Mouse (Mus musculus) embryonic facial prominence, embryonic 10.5 days (tissue): Measurements from ENCODE around the gene Tecpr2. TPM values are rescaled to one million over a fixed set of nuclear protein-coding genes. Genes with fewer than 3 reads are reported as not detected.

ENCODE experiments used
- DNase-seq: peaks from one replicate; pipeline ENCODE4 v3.0.0-alpha.2; 2017; ENCODE audit warnings: low spot score
- H3K27ac ChIP-seq: fragments of 300-500 bp; sonication (generic); replicated peaks from 2 replicates; pipeline ENCODE4 v1.5.1; 2016; ENCODE audit warnings: mild to moderate bottlenecking
- H3K27me3 ChIP-seq: fragments of 300-500 bp; sonication (generic); replicated peaks from 2 replicates; pipeline ENCODE4 v1.6.1; 2016; ENCODE audit warnings: low read depth, mild to moderate bottlenecking; ENCODE audit not compliant: poor library complexity, severe bottlenecking
- H3K36me3 ChIP-seq: fragments of 300-500 bp; sonication (generic); replicated peaks from 2 replicates; pipeline ENCODE4 v1.6.1; 2016; ENCODE audit warnings: mild to moderate bottlenecking, moderate library complexity
- H3K4me1 ChIP-seq: fragments of 300-500 bp; sonication (generic); 2 replicates; pipeline ENCODE4 v1.6.1; 2016
- H3K4me3 ChIP-seq: fragments of 300-500 bp; sonication (generic); 2 replicates; pipeline ENCODE4 v1.5.1; 2016; ENCODE audit warnings: mild to moderate bottlenecking, moderate library complexity
- H3K9me3 ChIP-seq: fragments of 300-500 bp; sonication (generic); 2 replicates; pipeline ENCODE4 v1.6.1; 2016; ENCODE audit warnings: mild to moderate bottlenecking
- WGBS: fragments of 180-500 bp; shearing (Covaris S2); methylation state at CpG from one replicate; pipeline ENCODE4 v1.1.7; 2016; 5-methylcytosine and 5-hydroxymethylcytosine counted together
- polyA plus RNA-seq: library from polyadenylated mRNA; unstranded; fragments of >200 nt; fragmentation: Nextera tagmentation; extraction: Ambion mirVana; gene quantifications from 2 replicates; pipeline ENCODE4 v1.2.1, GENCODE M21; 2016

Gene Tecpr2
- polyA plus RNA-seq, 1 experiment from 2014 or later = 6.2 TPM

DNA sequence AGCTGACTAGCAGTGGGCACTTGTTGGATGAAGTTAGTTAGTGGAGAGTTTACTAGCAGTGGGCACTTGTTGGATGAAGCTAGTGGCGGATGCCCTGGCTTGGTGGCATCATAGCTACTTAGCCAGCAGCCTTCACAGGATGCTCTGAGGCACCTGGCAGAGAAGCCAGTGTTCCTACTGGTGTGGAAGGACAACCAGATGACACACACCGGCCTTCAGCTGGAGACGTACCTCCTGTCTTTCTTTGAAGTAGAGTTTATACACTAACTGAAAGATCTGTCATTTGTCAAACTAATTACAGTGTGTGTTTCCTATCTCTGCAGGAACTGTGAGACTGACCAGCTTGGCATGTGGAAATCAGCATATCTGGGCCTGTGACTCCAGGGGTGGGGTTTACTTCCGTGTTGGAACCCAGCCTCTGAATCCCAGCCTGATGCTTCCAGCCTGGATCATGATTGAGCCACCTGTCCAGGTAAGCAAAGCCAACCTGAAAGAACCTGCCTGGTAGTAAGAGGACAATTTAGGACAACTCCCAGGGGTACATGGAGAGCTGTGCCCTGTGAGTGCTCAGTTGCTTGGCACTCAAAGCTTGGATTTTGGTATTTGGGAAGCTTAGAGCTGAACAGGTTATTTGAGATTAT, 65.4 kb downstream of the Tecpr2 start:
- Histone ChIP-seq H3K27ac (no peak overlapping the region), H3K36me3 (peaks cover 36% of the 10 kb centered on the region), H3K27me3 (no peaks in the 10 kb centered on the region), H3K4me3 (no peak overlapping the region), H3K9me3 (no peaks in the 10 kb centered on the region), H3K4me1 (no peaks in the 10 kb centered on the region)
- DNase-seq = no peak
- WGBS = 89% methylated on average over 4 of the region's 4 CpGs

DNA sequence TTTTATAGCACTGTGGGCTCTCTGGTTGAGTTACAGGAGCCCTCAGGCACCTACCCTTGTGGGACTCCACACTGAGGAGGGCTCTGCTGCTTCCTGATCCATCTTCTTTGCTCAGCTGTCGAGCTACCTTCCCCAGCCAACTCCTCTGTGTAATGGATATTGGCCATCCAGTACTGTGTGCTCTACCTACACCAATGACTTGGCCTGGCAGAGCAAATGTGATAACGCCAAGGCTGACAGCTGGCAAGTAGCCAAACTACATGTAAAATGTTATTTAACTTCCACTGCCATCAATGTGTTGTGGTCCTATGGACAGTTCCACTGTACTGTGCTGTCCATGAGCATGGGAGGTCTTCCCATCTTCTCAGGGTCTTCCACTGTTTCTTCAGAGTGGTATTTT, 72.9 kb downstream of the Tecpr2 start:
- no peak overlapping the region for H3K27ac ChIP-seq
- no peaks in the 10 kb centered on the region for H3K27me3 ChIP-seq
- no peak for DNase-seq
- no peaks in the 10 kb centered on the region for H3K9me3 ChIP-seq
- peaks cover 4% of the 10 kb centered on the region; the same call in 1 of the 2 replicates for H3K4me1 ChIP-seq
- no peak overlapping the region for H3K4me3 ChIP-seq
- H3K36me3 ChIP-seq = peaks cover 36% of the 10 kb centered on the region
- 90% methylated on average over 2 of the region's 2 CpGs for WGBS

DNA sequence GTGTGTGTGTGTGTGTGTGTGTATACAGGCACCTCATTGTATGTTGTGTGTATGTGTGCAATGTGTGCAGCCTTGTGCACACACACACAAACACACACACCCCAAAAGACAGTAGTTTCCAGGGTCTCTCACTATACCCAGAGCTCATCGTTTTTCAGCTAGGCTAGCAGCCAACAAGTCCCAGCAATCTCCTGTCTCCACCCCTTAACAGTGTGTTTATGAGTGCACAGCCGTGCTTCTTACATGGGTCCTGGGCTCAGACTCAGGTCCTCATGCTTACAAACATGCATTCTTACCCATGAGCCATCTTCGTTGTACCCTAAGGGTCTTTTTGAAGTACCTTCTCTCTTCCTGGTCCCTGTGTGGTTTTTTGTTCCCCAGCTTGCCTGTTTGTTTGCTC, 76.4 kb downstream of the Tecpr2 start:
- WGBS = 70% methylated on average over 3 of the region's 3 CpGs
- H3K4me3 ChIP-seq = no peak overlapping the region

DNA sequence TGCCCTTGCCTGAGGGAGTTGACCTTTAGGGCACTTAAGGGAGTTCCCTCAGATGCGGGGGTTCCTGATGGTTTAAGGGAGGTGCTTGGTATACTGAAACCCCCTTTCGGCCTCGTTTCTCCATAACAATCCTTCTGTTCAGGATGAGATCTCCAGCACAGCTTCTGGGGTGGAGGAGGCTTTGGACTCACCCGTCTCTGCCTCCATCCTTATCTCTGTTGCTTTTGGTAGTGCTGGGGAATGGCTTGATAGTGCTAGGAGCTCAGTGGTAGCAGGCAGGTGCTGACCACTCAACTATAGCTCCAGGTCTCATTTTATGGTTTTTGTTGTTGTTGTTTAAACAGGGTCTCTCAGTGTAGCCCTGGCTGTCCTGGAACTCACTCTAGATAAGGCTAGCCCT, 77.0 kb downstream of the Tecpr2 start:
- Histone ChIP-seq H3K36me3 (peaks cover 50% of the 10 kb centered on the region), H3K9me3 (no peaks in the 10 kb centered on the region), H3K4me1 (peaks cover 4% of the 10 kb centered on the region; the same call in 1 of the 2 replicates), H3K27ac (no peak overlapping the region), H3K27me3 (no peaks in the 10 kb centered on the region), H3K4me3 (no peak overlapping the region)
- DNase-seq = no peak
- WGBS = 70% methylated on average over 4 of the region's 4 CpGs

More for the DNA sequence above, 76.4 kb downstream of the Tecpr2 start:
- Histone ChIP-seq H3K36me3 (peaks cover 49% of the 10 kb centered on the region), H3K9me3 (no peaks in the 10 kb centered on the region), H3K27ac (no peak overlapping the region), H3K27me3 (no peaks in the 10 kb centered on the region), H3K4me1 (peaks cover 4% of the 10 kb centered on the region; the same call in 1 of the 2 replicates)
- no peak for DNase-seq

DNA sequence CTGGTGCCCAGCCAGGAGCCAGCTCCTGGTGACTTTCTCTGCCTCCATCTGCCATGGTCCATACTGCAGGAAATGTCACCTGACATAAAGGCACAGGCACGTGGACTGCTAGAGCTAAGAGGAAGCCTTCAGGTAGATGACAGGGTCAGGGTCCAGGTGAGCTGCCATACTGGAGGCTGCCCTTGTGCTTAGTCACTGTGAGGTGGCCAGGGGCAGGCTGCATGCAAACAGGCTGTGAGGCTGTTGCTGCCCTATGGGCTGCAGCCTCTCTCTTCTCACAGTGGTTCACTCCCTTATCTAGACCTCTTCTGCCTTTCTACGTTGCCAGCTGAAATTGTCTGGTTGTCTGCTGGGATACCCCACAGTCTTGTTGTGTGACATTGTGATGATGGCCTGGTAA, 78.1 kb downstream of the Tecpr2 start:
- Histone ChIP-seq H3K27ac (no peak overlapping the region), H3K4me1 (peaks cover 4% of the 10 kb centered on the region; the same call in 1 of the 2 replicates), H3K9me3 (no peaks in the 10 kb centered on the region), H3K27me3 (no peaks in the 10 kb centered on the region), H3K4me3 (no peak overlapping the region), H3K36me3 (peaks cover 49% of the 10 kb centered on the region)
- DNase-seq = no peak
- WGBS = 91% methylated on average over 2 of the region's 2 CpGs

DNA sequence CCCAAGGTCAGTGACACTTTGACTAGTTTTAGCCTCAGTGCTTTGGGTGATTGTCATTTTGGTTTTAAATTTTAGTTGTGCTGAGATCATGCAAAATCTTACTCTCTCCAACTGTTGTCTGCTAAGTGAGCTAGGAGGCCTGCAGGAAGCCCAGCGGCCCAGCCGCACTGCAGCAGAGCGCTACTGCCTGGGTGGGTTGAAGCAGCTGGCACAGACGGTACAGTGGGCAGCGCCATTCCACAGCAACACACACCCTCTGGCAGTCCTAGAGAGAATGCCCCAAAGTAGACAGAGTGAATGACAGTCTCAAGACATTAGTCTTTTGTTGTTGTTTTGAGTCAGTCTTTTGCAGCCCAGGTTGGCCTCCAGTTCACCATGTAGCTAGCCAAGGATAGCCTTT, 81.3 kb downstream of the Tecpr2 start:
- no peaks in the 10 kb centered on the region for H3K27me3 ChIP-seq
- WGBS = 95% methylated on average over 5 of the region's 5 CpGs
- H3K27ac ChIP-seq = no peak overlapping the region
- H3K4me3 ChIP-seq = no peak overlapping the region
- no peaks in the 10 kb centered on the region for H3K9me3 ChIP-seq
- peaks cover 72% of the 10 kb centered on the region for H3K36me3 ChIP-seq
- H3K4me1 ChIP-seq = peaks cover 4% of the 10 kb centered on the region; the same call in 1 of the 2 replicates
- no peak for DNase-seq

DNA sequence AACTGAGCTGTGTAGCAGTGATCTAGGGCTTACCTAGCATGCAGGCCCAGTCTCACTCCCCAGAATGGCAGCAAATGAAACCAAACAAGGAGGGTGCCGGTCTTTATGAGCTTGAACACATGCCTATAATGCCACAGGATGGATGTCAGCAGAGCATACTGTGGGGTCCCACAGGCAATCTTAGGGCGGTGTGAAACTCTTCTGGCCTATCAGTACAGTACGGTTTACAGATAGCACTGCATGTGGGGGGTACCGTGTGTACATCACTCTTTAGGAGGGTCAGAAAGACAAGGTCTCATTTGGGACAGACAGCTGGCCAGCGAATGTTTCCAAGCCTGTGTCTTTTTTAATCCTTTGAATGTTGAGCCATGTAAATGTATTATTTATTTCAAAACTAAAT, 82.9 kb downstream of the Tecpr2 start:
- peaks cover 87% of the 10 kb centered on the region for H3K36me3 ChIP-seq
- no peak for DNase-seq
- no peak overlapping the region for H3K4me3 ChIP-seq
- WGBS = 92% methylated on average over 5 of the region's 5 CpGs
- H3K27ac ChIP-seq = no peak overlapping the region
- peaks cover 2% of the 10 kb centered on the region; the same call in 1 of the 2 replicates for H3K9me3 ChIP-seq
- H3K4me1 ChIP-seq = no peaks in the 10 kb centered on the region; the same call in 1 of the 2 replicates
- H3K27me3 ChIP-seq = peaks cover 6% of the 10 kb centered on the region

DNA sequence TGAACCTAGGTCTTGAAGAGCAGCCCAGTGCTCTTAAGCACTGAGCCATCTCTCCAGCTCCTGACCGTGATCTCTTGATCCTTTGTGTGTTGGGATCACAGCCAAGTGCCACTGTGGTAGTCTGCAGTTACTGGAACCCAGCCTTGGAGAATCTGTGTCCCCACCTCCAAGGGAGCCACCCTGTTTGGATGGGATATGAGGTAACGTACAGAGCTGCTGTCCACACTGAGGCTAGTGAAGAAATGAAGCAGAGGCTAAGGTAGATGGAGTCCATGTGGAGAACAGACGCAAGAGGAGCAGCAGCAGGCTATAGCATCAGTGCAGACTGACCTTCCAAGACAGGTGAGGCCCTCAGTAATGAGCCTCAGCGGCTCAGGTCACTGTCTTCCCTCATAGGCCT, 84.8 kb downstream of the Tecpr2 start:
- peaks cover 74% of the 10 kb centered on the region for H3K36me3 ChIP-seq
- peaks cover 11% of the 10 kb centered on the region for H3K4me1 ChIP-seq
- no peak overlapping the region for H3K27ac ChIP-seq
- H3K9me3 ChIP-seq = peaks cover 3% of the 10 kb centered on the region; the same call in 1 of the 2 replicates
- WGBS = 92% methylated on average over 4 of the region's 4 CpGs
- no peak overlapping the region for H3K4me3 ChIP-seq
- DNase-seq = no peak
- peaks cover 20% of the 10 kb centered on the region for H3K27me3 ChIP-seq

DNA sequence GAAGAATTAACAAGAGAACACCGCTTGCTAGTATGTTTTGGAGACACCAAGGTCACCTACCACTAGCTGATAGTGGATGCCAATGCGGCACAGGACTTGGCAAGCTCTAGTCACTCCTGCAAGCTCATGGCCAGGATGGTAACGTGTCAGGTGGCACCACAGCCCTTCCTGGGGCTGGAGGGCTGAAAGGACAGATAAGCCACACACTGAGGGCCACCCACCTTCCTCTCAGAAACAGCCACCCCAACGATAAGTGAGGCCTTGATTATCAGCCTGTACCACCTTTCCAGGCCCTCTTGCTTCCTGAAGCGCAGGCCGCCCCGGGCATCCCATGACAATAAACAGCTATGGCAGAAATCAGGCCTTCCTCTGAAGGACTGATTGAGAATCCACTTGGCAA, 85.2 kb downstream of the Tecpr2 start:
- WGBS = 89% methylated on average over 7 of the region's 7 CpGs
- peaks cover 20% of the 10 kb centered on the region for H3K27me3 ChIP-seq
- peaks cover 3% of the 10 kb centered on the region; the same call in 1 of the 2 replicates for H3K9me3 ChIP-seq
- peaks cover 13% of the 10 kb centered on the region for H3K4me1 ChIP-seq
- no peak overlapping the region for H3K27ac ChIP-seq
- peaks cover 70% of the 10 kb centered on the region for H3K36me3 ChIP-seq
- DNase-seq = no peak
- H3K4me3 ChIP-seq = no peak overlapping the region

DNA sequence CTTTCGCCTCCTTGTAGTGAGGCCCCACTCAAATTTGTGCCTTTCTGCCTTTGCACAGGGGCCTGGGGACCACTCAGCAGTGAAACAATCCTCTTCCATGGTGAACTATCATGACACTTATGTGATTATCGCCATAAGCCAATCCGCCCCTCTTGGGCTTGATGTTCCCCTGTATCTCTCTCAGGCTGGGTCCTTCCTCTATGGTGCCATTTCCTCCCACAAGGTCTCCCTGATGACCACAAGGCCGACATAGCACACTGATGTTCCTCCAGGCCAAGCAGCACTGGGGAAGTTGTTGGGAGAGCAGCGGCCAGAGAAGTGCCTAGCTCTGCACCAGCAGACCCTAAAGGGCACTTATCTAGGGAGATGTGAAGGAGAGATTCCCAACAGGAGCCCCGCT, 85.7 kb downstream of the Tecpr2 start:
- WGBS = 89% methylated on average over 6 of the region's 6 CpGs
- no peak overlapping the region for H3K27ac ChIP-seq
- DNase-seq = no peak
- H3K27me3 ChIP-seq = peaks cover 22% of the 10 kb centered on the region
- no peak overlapping the region for H3K4me3 ChIP-seq
- H3K4me1 ChIP-seq = peaks cover 16% of the 10 kb centered on the region
- H3K9me3 ChIP-seq = peaks cover 3% of the 10 kb centered on the region; the same call in 1 of the 2 replicates
- peaks cover 65% of the 10 kb centered on the region for H3K36me3 ChIP-seq

DNA sequence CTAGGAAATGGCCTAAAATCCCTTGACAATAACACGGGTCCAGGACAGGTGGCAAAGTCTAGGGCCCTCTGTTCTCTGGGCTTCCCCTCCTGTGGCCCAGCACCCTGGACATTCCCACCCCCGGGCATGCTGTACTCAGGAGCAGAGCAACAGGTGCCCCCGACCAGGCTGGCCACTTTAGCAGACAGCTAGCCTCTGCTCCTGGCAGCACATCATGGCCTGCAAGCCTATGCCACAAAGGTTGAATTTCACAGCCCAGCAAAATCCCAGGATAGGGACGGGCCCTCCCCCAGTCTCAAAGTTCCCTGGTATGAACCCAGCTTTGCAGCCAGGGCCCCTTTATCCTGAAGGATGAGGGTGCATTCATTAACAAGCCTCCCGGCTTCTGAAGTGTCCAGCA, 86.3 kb downstream of the Tecpr2 start:
- Histone ChIP-seq H3K4me1 (peaks cover 16% of the 10 kb centered on the region), H3K4me3 (no peak overlapping the region), H3K36me3 (peaks cover 59% of the 10 kb centered on the region), H3K27ac (no peak overlapping the region), H3K27me3 (peaks cover 28% of the 10 kb centered on the region), H3K9me3 (peaks cover 3% of the 10 kb centered on the region; the same call in 1 of the 2 replicates)
- 88% methylated on average over 5 of the region's 5 CpGs for WGBS
- no peak for DNase-seq

DNA sequence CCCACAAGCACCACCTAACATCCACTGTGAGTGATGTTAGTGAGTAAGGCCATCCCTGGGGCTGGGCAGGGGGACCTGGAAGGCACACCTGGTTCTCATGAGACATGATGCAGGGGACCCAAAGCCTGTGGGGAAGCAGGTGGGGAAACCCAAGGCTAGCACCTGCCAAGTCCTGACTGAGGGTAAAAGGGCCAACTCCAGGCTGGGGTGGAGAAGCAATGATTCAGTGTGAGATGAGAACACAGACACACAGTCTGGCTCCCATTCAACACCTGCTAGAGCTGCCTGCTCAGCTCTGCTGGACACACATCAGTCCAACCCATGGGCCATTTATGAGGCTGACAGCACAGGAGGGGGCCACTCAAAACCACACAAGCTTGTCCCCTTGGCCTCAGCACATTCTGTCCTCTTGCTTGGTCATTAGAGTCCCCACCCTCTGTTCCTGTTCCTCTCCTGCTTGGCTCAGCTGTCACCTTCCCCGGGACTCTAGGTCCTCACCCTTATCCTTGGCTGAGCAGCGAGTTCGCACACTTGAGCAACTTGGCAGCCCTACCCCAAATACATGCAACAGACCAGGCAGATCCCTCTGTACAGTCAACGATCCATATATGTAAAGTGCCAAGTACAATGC, 86.9 kb downstream of the Tecpr2 start:
- Histone ChIP-seq H3K27me3 (peaks cover 34% of the 10 kb centered on the region), H3K9me3 (peaks cover 3% of the 10 kb centered on the region; the same call in 1 of the 2 replicates), H3K27ac (no peak overlapping the region), H3K4me3 (0 out of 2 replicates have a peak overlapping the region, but pooled peaks have one; percentile 2), H3K4me1 (peaks cover 16% of the 10 kb centered on the region), H3K36me3 (peaks cover 53% of the 10 kb centered on the region)
- 90% methylated on average over 4 of the region's 4 CpGs for whole genome bisulfite sequencing
- DNase-seq = no peak
